Mouse (Mus musculus) cortical plate, adult 2 months (tissue): ENCODE data around the gene Mast2.

Experiments used
- CTCF ChIP-seq: fragments of 200-500 bp; IDR thresholded peaks from 2 replicates; pipeline ENCODE4 v1.5.1; 2011; ENCODE audit warnings: mild to moderate bottlenecking, control low read depth, low read length; ENCODE audit not compliant: insufficient read depth; ENCODE audit errors: extremely low read depth
- POLR2A ChIP-seq: fragments of 200-500 bp; IDR thresholded peaks from 2 replicates; pipeline ENCODE4 v1.6.1; 2011; ENCODE audit warnings: mild to moderate bottlenecking, low read length, control low read depth; ENCODE audit not compliant: insufficient read depth; ENCODE audit errors: extremely low read depth

DNA sequence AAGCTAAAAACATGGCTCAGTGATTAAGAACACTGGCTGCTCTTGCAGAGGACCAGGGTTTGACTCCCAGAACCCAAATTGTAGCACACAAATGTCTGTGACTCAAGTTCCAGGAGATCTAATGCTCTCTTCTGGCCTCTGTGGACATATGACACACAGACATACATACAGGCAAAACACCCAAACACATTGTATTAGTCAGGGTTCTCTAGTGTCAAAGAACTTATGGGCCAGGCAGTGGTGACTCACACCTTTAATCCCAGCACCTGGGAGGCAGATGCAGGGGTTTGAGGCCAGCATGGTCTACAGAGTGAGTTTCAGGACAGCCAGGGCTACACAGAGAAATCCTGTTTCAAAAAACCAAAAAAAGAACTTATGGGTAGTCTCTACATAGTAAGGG is 12.4 kb downstream of the Mast2 start:
- TF ChIP-seq POLR2A (no peak), CTCF (no peak)
